Mouse (Mus musculus) cerebellum, postnatal 25 days (tissue): ENCODE measurements around the gene Rph3al.
A peak's percentile ranks its signal among the peaks of the same experiment; 100 is the strongest.

ENCODE experiments used
- DNase-seq, 2 experiments: peaks; one replicate each; pipeline ENCODE4 v3.0.0; 2021; ENCODE audit warnings: mixed read lengths in 2 of 2

Rph3al gene

GRCm38 (mm10) chr11:75948789-75949188 is 10.6 kb upstream of the Rph3al start:
- no peak for DNase-seq

GRCm38 (mm10) chr11:75947223-75947622 is 9.0 kb upstream of the Rph3al start:
- no peak for DNase-seq

GRCm38 (mm10) chr11:75945805-75946450 is 7.7 kb upstream of the Rph3al start:
- no peak for DNase-seq

GRCm38 (mm10) chr11:75937370-75937871 is 808 bp downstream of the Rph3al start:
- no peak for DNase-seq

GRCm38 (mm10) chr11:75935819-75936430 is 2.3 kb downstream of the Rph3al start:
- peak in 1 of 2 experiments; percentile 31 for DNase-seq

GRCm38 (mm10) chr11:75934425-75934824 is 3.8 kb downstream of the Rph3al start:
- no peak for DNase-seq

- DNase-seq = no peak
Measured at GRCm38 (mm10) chr11:75933371-75933770, 4.9 kb downstream of the Rph3al start.

GRCm38 (mm10) chr11:75930911-75931678 is 7.1 kb downstream of the Rph3al start:
- no peak for DNase-seq

GRCm38 (mm10) chr11:75930208-75930607 is 8.0 kb downstream of the Rph3al start:
- no peak for DNase-seq

GRCm38 (mm10) chr11:75927881-75928280 is 10.3 kb downstream of the Rph3al start:
- DNase-seq = no peak

GRCm38 (mm10) chr11:75926431-75927312 is 11.6 kb downstream of the Rph3al start:
- peak in 1 of 2 experiments; percentile 32 for DNase-seq

GRCm38 (mm10) chr11:75925801-75926200 is 12.4 kb downstream of the Rph3al start:
- DNase-seq = peak; percentile 41 to 54

- DNase-seq = no peak
Measured at GRCm38 (mm10) chr11:75922741-75923140, 15.5 kb downstream of the Rph3al start.

GRCm38 (mm10) chr11:75919139-75919538 is 19.1 kb downstream of the Rph3al start:
- DNase-seq = no peak

GRCm38 (mm10) chr11:75917340-75917739 is 20.9 kb downstream of the Rph3al start:
- no peak for DNase-seq

- peak in 1 of 2 experiments; percentile 50 for DNase-seq
Measured at GRCm38 (mm10) chr11:75913953-75914352, 24.3 kb downstream of the Rph3al start.

- peak; percentile 53 to 69 for DNase-seq
Measured at GRCm38 (mm10) chr11:75912944-75913657, 25.1 kb downstream of the Rph3al start.

- DNase-seq = peak in 1 of 2 experiments; percentile 24
Measured at GRCm38 (mm10) chr11:75911962-75912361, 26.3 kb downstream of the Rph3al start.

- no peak for DNase-seq
Measured at GRCm38 (mm10) chr11:75909702-75910429, 28.4 kb downstream of the Rph3al start.

GRCm38 (mm10) chr11:75907406-75907805 is 30.8 kb downstream of the Rph3al start:
- no peak for DNase-seq

- DNase-seq = no peak
Measured at GRCm38 (mm10) chr11:75906556-75906955, 31.7 kb downstream of the Rph3al start.
